Mouse (Mus musculus) skeletal muscle tissue, postnatal 0 days (tissue): ENCODE measurements around the gene Fam229b. TPM values are rescaled to one million over a fixed set of nuclear protein-coding genes. Genes with fewer than 3 reads are reported as not detected.

Experiments used
- polyA plus RNA-seq: library from polyadenylated mRNA; unstranded; fragments of >200 nt; fragmentation: Nextera tagmentation; extraction: Ambion mirVana; gene quantifications from 2 replicates; pipeline ENCODE4 v1.2.1, GENCODE M21; 2015

Gene Fam229b
- polyA plus RNA-seq: 9.6 and 12.2 TPM in 2 replicates

GRCm38 (mm10) chr10:39133462-39134310, at the start of gene Fam229b, which contains the start of gene Tube1:
TSS of gene Fam229b (minus strand) at chr10:39133914.
TSS of gene Tube1 (plus strand) at chr10:39133976.

GRCm38 (mm10) chr10:39163694-39164093, 30.0 kb upstream of the Fam229b start, which contains the start of gene Ccn6:
TSS of gene Ccn6 (minus strand) at chr10:39163794.

Other genes with a start within 250 kb of the Fam229b start
- gene Lama4, start 168.4 kb downstream of the Fam229b start, polyA plus RNA-seq: 49.2 and 51.6 TPM in 2 replicates
- gene Tube1, start 62 bp upstream of the Fam229b start, polyA plus RNA-seq: 2.5 and 2.8 TPM in 2 replicates
- 0.18 and 0.19 TPM in 2 replicates for gene Ccn6, start 29.9 kb upstream of the Fam229b start, polyA plus RNA-seq
- 19.6 and 21.3 TPM in 2 replicates for gene Fyn, start 234.9 kb upstream of the Fam229b start, polyA plus RNA-seq